Mouse (Mus musculus): ENCODE measurements around the gene Vil1. TPM values are rescaled to one million over a fixed set of nuclear protein-coding genes. Genes with fewer than 3 reads are reported as not detected.
"Not testable (repeated sequence)": the region's sequence is repeated elsewhere in the genome, so short reads cannot be mapped to it uniquely, and the experiment has no call there.

Vil1 gene
- polyA plus RNA-seq, 1 experiment: 1.3 TPM

DNA sequence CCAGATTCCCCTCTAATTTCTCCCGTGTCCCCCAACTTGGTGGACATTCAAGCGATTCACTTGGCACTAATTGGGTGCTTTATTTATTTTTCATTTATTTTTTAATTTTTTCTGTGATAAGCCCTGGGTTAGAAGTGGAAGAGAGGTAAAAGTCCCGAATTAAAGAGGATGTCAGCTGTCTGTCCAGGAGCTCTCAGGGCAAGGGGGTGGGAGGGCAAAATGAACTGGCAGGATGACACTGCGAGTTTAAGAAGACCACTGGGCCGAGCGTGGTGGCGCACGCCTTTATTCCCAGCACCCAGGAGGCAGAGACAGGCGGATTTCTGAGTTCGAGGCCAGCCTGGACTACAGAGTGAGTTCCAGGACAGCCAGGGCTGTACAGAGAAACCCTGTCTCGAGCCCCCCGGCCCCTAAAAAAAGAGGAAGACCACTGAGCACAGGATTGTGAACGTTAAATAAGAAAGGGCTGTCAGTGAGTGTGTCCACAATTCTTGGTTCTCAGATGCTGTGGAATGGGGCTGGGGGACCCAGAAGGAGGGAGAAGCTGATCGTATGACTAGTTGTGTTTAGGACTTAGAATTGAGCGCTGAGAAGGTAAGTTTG lies 21.7 kb upstream of the Vil1 start:
- DNase-seq (ENCODE audit: low read depth): no peak

DNA sequence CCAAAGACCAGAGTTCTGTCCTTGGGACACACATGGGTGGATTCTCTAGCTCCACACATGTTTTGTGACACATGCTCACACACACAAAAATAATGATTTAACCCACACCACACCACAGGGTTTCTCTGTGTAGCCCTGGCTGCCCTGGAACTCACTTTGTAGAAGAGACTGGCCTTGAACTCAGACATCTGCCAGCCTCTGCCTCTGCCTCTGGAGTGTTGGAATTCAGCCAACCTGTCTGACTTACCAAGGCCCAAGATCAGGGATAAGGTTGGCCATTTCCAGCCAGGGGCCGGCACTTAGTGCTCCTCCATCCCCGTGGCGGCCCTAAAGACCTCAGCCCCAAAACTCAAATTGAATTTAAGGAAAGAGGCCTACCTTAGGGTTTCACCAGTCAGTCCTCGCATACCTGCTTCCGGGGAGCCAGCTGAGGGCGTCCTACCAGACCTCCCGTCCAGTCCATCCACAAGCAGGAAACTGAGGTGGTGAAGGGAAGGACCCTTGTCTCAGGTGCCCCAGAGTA lies 20.7 kb upstream of the Vil1 start:
- DNase-seq (ENCODE audit: low read depth): no peak

DNA sequence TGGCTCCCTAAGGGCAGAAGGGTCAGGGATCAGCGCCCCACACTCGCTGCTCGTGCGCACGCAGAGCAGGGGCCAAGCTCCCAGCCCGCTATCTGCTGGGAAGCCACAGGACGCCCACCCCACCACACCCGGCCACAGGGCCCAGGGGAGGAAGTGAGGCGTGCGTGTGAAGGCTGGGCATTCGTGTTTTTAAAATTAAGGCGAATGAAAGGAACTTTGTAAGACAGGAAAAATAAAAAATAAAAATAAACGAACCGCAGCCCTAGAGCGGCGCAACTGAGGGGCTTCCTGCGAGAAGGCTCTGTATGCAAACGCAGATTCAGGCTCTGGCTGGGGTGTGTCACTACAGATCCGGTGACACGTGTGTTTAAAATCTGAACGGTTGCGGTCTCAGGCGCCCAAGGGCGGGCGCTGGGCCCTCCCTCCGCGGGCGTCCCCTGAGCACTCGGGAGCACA lies 19.3 kb upstream of the Vil1 start:
- no peak for DNase-seq (ENCODE audit: low read depth)

DNA sequence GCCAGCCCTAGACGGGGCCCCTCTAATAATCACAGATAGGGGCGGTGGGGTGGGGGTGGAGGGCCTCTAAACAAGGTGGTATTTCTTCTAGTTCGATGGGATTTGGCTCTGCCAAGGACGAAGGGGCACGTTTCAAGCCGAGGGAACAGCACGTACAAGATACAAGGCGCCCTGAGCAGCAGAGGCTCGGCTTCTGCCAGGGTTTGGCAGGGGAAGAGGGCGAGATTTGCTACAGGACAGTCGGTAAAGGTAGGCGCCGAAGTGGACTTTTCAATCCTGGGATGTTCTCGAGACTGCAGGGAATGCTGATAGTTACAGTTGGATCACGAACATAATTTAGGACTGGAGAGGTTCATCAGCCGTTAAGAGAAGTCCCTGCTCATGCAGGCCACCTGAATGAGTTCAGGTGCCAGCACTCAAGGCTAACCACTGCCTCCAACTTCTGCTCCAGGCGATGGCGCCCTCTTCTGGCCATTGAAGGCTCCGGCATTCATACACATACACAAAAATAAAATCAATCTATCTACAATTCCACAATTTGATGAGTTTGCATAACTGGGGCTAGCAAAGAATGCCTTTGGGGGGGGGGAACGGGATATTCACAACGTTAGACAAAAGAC lies 18.8 kb upstream of the Vil1 start:
- no peak for DNase-seq (ENCODE audit: low read depth)

GRCm38 (mm10) chr1:74390924-74391748 lies 18.0 kb upstream of the Vil1 start, which contains the start of gene Ctdsp1:
Gene Ctdsp1 (plus strand): TSS chr1:74391509.
- no peak for DNase-seq (ENCODE audit: low read depth)

DNA sequence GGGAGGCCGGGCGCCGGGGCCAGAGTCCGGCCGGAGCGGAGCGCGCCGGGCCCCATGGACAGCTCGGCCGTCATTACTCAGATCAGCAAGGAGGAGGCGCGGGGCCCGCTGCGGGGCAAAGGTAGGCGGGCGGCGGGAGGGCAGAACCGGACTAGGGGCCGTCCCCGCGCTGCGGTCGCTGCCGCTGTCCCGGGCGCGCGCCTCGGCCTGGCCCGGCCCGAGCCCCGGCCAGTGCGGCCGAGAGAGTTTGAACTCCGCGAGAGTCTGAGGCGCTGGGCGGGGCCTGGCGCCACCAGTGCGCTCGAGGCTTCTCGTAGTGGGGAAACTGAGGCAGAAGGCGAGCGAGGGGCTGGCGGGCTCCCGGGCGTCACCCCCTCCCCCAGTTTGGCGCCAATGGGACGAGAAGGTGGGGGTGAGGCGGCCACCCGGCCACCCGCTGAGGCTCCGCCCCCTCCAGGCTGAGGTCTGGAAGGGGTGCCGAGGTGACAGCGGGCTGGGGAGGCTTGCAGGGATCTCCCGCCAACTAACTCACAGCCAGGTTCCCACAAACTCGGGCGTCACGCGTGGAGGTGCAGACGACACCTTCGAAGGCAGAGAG lies 17.2 kb upstream of the Vil1 start:
- no peak for DNase-seq (ENCODE audit: low read depth)

DNA sequence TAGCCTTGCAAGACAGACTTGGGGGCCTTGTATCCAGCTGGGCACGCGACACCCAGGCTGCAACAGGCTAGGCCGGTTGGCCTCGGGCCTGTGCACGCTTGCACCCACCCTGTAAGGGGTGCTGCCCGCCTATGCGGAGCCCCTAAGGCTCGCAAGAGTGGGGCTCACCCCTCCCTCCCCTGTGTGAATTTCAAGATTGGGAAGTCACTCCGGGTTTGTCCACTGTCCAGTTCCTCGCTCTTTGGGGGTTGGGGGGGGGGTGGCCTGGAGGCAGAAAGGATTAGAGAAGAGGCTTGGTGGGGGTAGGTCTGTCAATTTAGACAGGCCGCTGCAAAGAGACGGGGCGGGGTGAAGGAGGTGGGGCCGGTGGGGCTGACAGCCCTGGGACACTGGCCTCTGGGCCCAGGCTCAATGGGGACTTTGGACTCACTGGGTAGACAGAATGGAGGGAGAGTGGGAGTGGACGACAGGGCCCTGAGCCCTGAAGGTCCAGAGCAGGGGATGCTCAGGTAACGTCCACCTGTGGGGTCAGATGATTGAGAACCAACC lies 16.7 kb upstream of the Vil1 start:
- no peak for DNase-seq (ENCODE audit: low read depth)

DNA sequence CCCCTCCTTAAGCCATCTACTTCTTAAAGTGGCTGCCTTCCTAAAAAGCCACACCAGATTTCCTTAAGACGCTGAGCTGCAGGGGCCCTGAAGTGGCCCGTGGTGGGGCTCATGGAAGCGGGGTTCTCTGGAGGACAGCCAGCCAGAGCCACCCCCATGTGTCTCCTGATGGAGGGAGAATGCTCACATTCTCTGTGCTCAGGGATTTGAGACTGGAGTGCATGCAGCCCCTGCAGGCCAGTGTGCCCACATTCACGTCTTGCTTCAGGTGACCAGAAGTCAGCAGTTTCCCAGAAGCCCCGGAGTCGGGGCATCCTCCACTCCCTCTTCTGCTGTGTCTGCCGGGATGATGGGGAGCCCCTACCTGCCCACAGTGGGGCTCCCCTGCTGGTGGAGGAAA lies 16.2 kb upstream of the Vil1 start:
- DNase-seq (ENCODE audit: low read depth): no peak

GRCm38 (mm10) chr1:74393697-74394096 lies 15.5 kb upstream of the Vil1 start:
- DNase-seq (ENCODE audit: low read depth): no peak

- DNase-seq (ENCODE audit: low read depth): no peak
Measured at GRCm38 (mm10) chr1:74394311-74394710, 14.9 kb upstream of the Vil1 start.

- DNase-seq (ENCODE audit: low read depth): no peak
Measured at GRCm38 (mm10) chr1:74394858-74395257, 14.3 kb upstream of the Vil1 start.

DNA sequence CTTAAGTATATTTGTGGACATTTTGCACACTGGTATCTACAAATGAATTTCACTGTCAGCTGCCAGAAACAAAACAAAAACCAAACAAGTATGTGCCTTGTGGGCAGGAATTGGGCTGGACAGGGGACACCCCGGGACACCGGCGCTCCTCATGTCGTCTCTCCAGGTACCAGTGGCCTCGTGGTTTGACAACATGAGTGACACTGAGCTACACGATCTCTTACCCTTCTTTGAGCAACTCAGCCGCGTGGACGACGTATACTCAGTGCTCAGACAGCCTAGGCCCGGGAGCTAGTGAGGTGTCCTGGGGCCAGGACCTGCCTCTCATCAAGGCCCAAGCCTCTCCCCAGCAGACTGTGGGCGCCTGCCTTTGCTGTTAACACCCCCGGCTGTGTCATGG lies 13.9 kb upstream of the Vil1 start:
- DNase-seq (ENCODE audit: low read depth): no peak

DNA sequence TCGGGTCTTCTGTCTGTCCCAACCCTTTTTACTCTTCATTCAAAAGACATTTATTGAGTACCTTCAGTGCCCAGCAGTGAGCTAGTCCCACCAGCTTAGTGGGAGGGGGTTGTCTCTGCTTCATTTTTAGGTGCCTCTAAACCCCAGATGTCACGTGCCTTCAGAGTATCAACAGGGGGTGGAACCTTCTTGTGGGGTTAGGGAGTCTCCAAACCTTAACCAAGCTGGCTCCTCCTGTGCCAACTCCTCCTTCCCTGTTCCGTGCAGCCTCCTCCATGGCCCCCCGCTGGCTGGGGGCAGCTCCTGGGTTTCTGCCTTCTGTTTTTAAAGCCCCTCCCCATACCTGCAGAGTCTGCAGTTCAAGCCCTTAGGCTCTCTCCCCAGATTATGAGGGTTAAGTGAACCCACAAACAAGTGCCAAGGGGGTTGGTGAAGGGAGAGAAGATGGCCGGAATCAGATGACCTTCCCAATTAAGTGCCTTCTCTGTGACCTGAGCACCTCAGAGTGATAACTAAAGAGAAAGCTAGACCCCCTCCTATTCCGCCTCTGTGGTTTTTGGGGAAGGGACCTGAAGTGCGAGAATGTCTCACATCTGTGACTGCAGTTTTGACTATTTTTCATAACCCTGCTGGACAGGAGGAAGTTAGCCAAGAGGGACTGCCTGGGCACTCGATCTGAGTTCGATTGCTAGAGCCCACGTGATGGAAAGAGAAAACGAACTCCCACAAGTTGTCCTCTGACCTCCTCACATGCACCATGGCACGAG lies 12.5 kb upstream of the Vil1 start:
- not testable (repeated sequence) for DNase-seq (ENCODE audit: low read depth)

GRCm38 (mm10) chr1:74397268-74397918 lies 11.8 kb upstream of the Vil1 start:
- no peak for DNase-seq (ENCODE audit: low read depth)

- no peak for DNase-seq (ENCODE audit: low read depth)
Measured at GRCm38 (mm10) chr1:74397919-74398451, 11.2 kb upstream of the Vil1 start.

DNA sequence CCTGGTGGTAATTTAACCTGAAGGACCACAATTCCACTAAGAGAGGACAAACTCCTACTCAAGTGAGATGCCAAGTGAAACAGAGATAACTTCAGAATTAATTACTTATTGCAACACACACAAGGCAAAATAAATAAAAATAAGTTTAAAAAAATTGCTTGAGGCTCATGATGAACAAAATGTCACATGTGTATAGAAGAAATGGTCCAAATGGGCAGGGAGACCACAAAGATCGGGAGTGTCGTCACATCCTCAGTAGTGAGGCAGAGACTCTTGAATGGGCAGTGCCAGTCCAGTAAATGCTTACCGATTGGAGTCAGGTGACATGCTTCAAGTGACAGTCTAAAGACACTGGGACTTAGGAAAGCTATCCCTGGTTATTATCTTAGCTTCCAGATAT lies 8.6 kb upstream of the Vil1 start:
- DNase-seq (ENCODE audit: low read depth): no peak

GRCm38 (mm10) chr1:74401015-74401702 lies 8.0 kb upstream of the Vil1 start:
- DNase-seq (ENCODE audit: low read depth): no peak

GRCm38 (mm10) chr1:74404206-74404605 lies 5.0 kb upstream of the Vil1 start:
- DNase-seq (ENCODE audit: low read depth): no peak

- DNase-seq (ENCODE audit: low read depth): no peak
Measured at GRCm38 (mm10) chr1:74411753-74412325, 2.7 kb downstream of the Vil1 start.
